Mouse (Mus musculus) left cerebral cortex, adult 11 months (tissue): ENCODE results near the gene Pld3.

Source experiments
- DNase-seq: peaks from one replicate; pipeline ENCODE4 v3.0.0; 2022; ENCODE audit warnings: low spot score

The Pld3 gene

DNA sequence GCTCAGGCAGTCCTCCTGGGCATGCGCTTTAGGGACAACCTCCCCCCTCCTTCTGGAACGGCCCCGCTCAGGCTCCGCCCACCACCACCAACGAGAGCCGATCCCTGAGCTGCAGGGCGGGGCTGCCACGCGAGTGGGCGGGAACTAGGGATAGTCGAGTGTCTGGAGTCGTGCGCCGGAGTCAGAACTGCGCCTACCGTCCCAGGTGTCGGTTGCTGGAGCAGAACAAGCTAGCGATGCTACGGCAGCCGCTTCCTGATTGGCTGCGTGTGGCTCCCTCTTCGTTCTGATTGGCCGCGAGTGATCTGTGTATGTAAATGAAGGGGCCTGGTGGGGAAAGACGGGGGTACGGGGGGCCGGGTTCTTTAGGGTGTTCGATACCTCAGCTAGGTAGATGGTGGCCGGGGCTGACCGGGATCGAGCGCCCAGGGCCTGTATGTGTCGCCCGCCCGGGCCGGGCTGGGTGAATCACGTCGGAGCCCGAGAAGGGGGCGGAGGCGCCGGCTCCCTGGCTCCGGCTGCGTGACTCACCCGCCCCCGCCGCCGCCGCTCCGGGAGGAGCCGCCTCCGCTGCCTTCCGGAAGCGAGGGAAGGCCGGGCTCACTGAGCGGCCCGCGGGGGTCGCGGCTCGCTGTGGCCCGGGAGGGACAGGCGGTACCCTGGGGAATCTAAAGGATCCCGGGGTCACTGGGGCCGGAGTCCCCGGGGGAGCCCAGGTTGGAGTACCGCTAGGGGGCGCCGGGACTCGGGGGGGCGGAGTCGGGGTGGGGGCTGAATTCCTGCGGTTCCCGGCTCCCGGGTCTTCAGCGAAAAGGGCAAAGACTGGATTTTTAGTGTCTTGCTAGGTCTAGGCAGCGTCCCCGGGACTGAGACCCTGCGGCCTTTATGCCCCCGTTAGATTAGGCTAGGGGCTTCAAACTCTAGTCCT is 66.0 kb downstream of the Pld3 start, which contains the start of gene Sertad1:
Gene Sertad1 (plus strand): TSS at position 141 of the 928 bp plus-strand sequence.
- peak; percentile 99 for DNase-seq

- DNase-seq, result no peak
Observed at GRCm38 (mm10) chr7:27486102-27486769, 66.8 kb downstream of the Pld3 start.

DNA sequence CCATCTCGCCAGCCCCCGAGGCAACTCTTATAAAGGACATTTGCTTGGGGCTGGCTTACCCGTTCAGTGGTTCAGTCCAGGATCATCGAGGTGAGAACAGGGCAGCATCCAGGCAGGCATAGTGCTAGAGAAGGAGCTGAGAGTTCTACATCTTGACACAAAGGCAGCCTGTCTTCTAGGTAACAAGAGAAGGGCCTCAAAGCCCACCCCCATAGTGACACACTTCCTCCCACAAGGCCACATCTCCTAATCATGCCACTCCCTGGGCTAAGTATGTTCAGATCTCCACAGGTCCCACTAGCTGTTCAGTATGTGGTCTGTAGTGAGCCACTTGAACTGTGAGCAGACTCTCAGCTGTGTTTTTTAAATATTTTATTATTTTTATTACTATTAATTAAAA is 69.2 kb downstream of the Pld3 start:
- no peak for DNase-seq
